Mouse (Mus musculus) testis, adult 2 months (tissue): ENCODE measurements at regions not wholly inside any gene's neighbourhood (a gene's known extent, or its start where the extent isn't known, plus 50 kb on each side); places are given as distances from the start of the nearest gene placed in this dataset.

ENCODE experiments used
- H3K27ac ChIP-seq: fragments of 200-500 bp; 2 replicates; pipeline ENCODE4 v1.5.1; 2012; ENCODE audit warnings: low read depth, low read length; ENCODE audit not compliant: control insufficient read depth, insufficient read depth
- H3K27me3 ChIP-seq: fragments of 200-500 bp; 2 replicates; pipeline ENCODE4 v1.6.1; 2012; ENCODE audit warnings: mild to moderate bottlenecking, low read length, moderate library complexity; ENCODE audit not compliant: control insufficient read depth, insufficient read depth
- H3K36me3 ChIP-seq: fragments of 200-500 bp; 2 replicates; pipeline ENCODE4 v1.6.1; 2012; ENCODE audit warnings: mild to moderate bottlenecking, low read length; ENCODE audit not compliant: control insufficient read depth, insufficient read depth
- H3K4me1 ChIP-seq: fragments of 200-500 bp; 2 replicates; pipeline ENCODE4 v1.6.1; 2012; ENCODE audit warnings: low read length; ENCODE audit not compliant: control insufficient read depth, insufficient read depth
- H3K4me3 ChIP-seq: fragments of 200-500 bp; 2 replicates; pipeline ENCODE4 v1.5.1; 2012; ENCODE audit warnings: low read depth, mild to moderate bottlenecking, low read length, moderate library complexity, mixed read lengths; ENCODE audit not compliant: control insufficient read depth
- CTCF ChIP-seq: fragments of 200-500 bp; IDR thresholded peaks from 2 replicates; pipeline ENCODE4 v1.5.1; 2012; ENCODE audit warnings: low read depth, mild to moderate bottlenecking, inconsistent platforms, low read length, moderate library complexity; ENCODE audit not compliant: control insufficient read depth, insufficient read depth, insufficient replicate concordance
- POLR2A ChIP-seq: fragments of 200-500 bp; IDR thresholded peaks from 2 replicates; pipeline ENCODE4 v1.6.1; 2012; ENCODE audit warnings: low read depth, mild to moderate bottlenecking, inconsistent platforms, low read length, moderate library complexity; ENCODE audit not compliant: control insufficient read depth

GRCm38 (mm10) chr7:72490161-72490560 is 183.8 kb upstream of the Mctp2 start:
- no peak overlapping the region for H3K27ac ChIP-seq
- TF ChIP-seq CTCF (no peak), POLR2A (no peak)
- no peaks in the 10 kb centered on the region for H3K27me3 ChIP-seq
- H3K4me3 ChIP-seq, result no peak overlapping the region
- no peaks in the 10 kb centered on the region for H3K36me3 ChIP-seq
- no peaks in the 10 kb centered on the region for H3K4me1 ChIP-seq

GRCm38 (mm10) chr7:72493292-72493691 is 186.9 kb upstream of the Mctp2 start:
- no peak overlapping the region for H3K4me3 ChIP-seq
- no peaks in the 10 kb centered on the region for H3K36me3 ChIP-seq
- no peaks in the 10 kb centered on the region for H3K27me3 ChIP-seq
- H3K27ac ChIP-seq, result no peak overlapping the region
- TF ChIP-seq CTCF (no peak), POLR2A (no peak)
- no peaks in the 10 kb centered on the region for H3K4me1 ChIP-seq

GRCm38 (mm10) chr7:72496933-72497631 is 190.7 kb upstream of the Mctp2 start:
- H3K36me3 ChIP-seq, result no peaks in the 10 kb centered on the region
- H3K27me3 ChIP-seq, result no peaks in the 10 kb centered on the region
- H3K27ac ChIP-seq, result no peak overlapping the region
- H3K4me1 ChIP-seq, result no peaks in the 10 kb centered on the region
- no peak for TF ChIP-seq POLR2A
- TF ChIP-seq CTCF, result no peak
- no peak overlapping the region for H3K4me3 ChIP-seq

GRCm38 (mm10) chr7:72498562-72499230 is 192.3 kb upstream of the Mctp2 start:
- TF ChIP-seq CTCF (no peak), POLR2A (no peak)
- no peak overlapping the region for H3K27ac ChIP-seq
- no peaks in the 10 kb centered on the region for H3K4me1 ChIP-seq
- H3K36me3 ChIP-seq, result no peaks in the 10 kb centered on the region
- no peaks in the 10 kb centered on the region for H3K27me3 ChIP-seq
- no peak overlapping the region for H3K4me3 ChIP-seq

GRCm38 (mm10) chr7:72499788-72500187 is 193.4 kb upstream of the Mctp2 start:
- Histone ChIP-seq H3K4me1 (no peaks in the 10 kb centered on the region), H3K27me3 (no peaks in the 10 kb centered on the region), H3K27ac (no peak overlapping the region), H3K36me3 (no peaks in the 10 kb centered on the region), H3K4me3 (no peak overlapping the region)
- TF ChIP-seq CTCF (no peak), POLR2A (no peak)

- H3K4me3 ChIP-seq, result no peak overlapping the region
Observed at GRCm38 (mm10) chr7:72500190-72500589, 193.8 kb upstream of the Mctp2 start.

GRCm38 (mm10) chr7:72500996-72501395 is 194.6 kb upstream of the Mctp2 start:
- Histone ChIP-seq H3K27ac (no peak overlapping the region), H3K4me1 (no peaks in the 10 kb centered on the region), H3K27me3 (no peaks in the 10 kb centered on the region), H3K4me3 (no peak overlapping the region), H3K36me3 (no peaks in the 10 kb centered on the region)
- TF ChIP-seq CTCF, result no peak
- no peak for TF ChIP-seq POLR2A

More at GRCm38 (mm10) chr7:72500190-72500589, 193.8 kb upstream of the Mctp2 start:
- H3K4me1 ChIP-seq, result no peaks in the 10 kb centered on the region
- H3K36me3 ChIP-seq, result no peaks in the 10 kb centered on the region
- no peak for TF ChIP-seq POLR2A
- TF ChIP-seq CTCF, result no peak
- H3K27ac ChIP-seq, result no peak overlapping the region
- H3K27me3 ChIP-seq, result no peaks in the 10 kb centered on the region

- H3K27me3 ChIP-seq, result no peaks in the 10 kb centered on the region
- no peak for TF ChIP-seq POLR2A
- TF ChIP-seq CTCF, result no peak
- H3K4me3 ChIP-seq, result no peak overlapping the region
- H3K27ac ChIP-seq, result no peak overlapping the region
- H3K36me3 ChIP-seq, result no peaks in the 10 kb centered on the region
- H3K4me1 ChIP-seq, result no peaks in the 10 kb centered on the region
Observed at GRCm38 (mm10) chr7:72501431-72501830, 195.0 kb upstream of the Mctp2 start.
